Mouse (Mus musculus) layer of hippocampus, postnatal 10 days (tissue): Measurements from ENCODE around the gene Ssh3. TPM values are rescaled to one million over a fixed set of nuclear protein-coding genes. Genes with fewer than 3 reads are reported as not detected.

ENCODE experiments used
- DNase-seq, 2 experiments: peaks; one replicate each; pipeline ENCODE4 v3.0.0; 2021; ENCODE audit warnings: low spot score in 2 of 2
- microRNA-seq, 2 experiments: library from miRNA; unstranded; fragments of <30 nt; microRNA quantifications; one replicate each; pipeline ENCODE4 v1.2.0; 2021
- total RNA-seq, 2 experiments: library from RNA; stranded (reverse); gene quantifications; 2 replicates each; pipeline ENCODE4 v1.2.3; 2021

The Ssh3 gene
- total RNA-seq, 2 experiments from 2014 or later = 49.0 to 66.1 TPM

- DNase-seq = no peak
Observed at GRCm38 (mm10) chr19:4217855-4218254, 51.1 kb downstream of the Ssh3 start.

DNA sequence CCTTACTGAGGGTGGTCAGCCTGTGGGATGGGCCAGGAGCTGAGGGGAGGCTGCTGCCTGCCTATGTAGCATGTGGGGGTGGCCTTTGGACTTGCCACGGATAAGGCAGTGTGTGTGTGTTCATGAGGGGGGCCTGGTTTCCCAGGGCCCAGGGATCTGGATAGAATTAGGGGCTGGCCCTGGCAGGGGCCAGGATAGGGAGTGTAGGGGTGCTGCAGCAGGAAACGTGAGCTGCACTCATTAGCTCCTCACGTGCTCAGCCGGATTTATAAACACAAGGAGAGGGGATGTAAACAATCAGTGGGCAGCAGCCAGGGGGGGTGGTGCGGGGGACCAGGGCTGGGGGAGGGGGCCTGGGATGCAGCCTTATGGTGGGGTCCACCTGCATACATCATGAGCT lies 51.8 kb downstream of the Ssh3 start:
- DNase-seq = no peak

- DNase-seq = no peak
Observed at GRCm38 (mm10) chr19:4216041-4216685, 52.8 kb downstream of the Ssh3 start.

GRCm38 (mm10) chr19:4215451-4215840 lies 53.5 kb downstream of the Ssh3 start:
- DNase-seq = no peak

DNA sequence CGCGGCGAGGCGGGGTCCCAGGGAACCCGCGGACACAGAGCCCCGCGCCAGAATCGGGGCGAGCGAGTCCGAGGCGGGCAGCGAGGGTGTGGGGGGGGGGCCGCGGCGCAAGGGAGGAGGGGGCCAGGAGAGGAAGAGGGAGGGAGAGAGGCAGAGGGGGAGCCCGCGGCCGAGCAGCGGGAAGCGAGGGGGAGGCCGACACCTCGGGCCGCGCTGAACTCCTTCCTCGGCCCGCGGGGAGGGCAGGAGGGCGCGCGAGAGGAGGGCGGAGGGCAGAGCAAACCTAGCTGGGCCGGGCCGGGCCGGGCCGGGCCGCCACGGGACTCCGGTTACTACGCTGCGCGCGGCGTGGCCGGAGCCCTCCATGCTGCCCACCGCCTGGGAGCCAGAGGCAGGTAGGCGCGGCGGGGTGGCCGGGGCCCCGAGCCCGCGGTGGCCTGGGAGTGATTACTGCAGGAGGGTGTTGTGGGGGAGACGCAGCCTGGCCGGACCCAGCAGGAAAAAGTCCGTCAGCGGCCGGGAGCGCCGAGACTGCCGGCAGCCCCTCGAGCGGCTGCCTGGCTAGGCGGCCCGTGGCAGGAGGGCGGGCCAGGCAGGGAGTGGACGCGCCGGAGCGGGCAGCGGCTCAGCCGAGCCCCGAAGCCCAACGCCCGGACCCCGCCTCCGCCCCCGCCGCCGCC lies 54.1 kb downstream of the Ssh3 start:
- DNase-seq = no peak

DNA sequence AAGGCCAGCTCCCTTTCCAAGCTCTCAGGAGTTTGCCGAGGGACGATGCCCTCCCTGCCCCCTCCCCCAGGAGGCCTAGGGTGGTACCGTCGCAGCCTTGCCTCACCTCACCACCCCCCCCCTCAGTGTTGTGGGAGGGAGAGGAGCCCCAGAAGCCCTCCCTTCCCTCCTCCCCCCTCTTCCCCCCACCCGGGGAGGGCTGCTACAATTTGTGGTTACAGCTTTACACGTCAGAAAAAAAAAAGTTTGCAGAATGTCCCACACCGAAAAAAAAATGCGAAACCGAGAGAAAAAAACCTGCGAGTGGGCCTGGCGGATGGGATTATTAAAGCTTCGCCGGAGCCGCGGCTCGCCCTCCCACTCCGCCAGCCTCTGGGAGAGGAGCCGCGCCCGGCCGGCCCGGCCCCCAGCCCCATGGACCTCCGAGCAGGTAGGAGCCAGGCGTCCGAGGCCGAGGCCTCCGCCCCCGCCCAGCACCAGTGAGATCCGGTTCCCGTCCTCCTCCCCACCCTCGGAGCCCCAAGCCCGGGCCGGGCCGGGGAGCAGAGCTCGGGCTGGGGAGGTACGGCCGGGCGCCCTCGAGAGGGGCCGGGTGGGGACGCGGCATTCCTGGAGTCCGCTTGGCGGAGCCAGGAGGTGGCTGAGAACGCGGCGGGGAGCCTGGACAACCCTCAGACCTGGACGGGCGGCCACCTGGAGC lies 54.8 kb downstream of the Ssh3 start, which contains the start of the genes Clcf1 and AC109138.7:
TSS of gene Clcf1 (plus strand) at position 168 of the 700 bp plus-strand sequence.
TSS of gene AC109138.7 (plus strand) at position 287 of the 700 bp plus-strand sequence.
- DNase-seq = no peak

DNA sequence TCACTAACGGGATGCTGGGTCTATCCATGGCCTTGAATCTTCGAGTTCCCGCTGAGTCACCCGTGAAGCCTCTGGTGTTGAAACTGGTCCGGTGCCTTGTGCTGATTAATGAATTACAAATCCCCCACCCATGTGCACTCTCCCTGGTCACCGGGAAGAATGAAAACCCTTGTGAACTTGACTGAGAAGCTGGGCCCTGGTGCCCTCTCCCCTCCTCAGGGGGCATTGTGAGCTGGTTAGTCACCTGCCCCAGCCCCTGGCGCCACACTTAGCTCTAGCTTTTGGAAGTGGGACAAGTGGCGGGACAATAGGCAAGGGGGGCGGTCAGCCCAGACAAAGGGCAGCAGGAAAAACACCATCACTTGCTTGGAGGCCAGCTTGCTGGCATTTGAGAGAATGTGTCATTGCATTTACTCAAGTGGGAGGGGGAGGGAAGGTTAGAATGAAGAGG lies 55.4 kb downstream of the Ssh3 start:
- no peak for DNase-seq

- no peak for DNase-seq
Observed at GRCm38 (mm10) chr19:4211891-4212588, 56.9 kb downstream of the Ssh3 start.

Small RNAs within 50 kb of the gene (microRNA-seq; reads per million reads assigned to microRNA genes)
- gene Gm26115 (0 reads per million in 2 experiments), gene Mir6985 (2.5 to 5.9 reads per million in 2 experiments)

Other genes starting within 250 kb of the Ssh3 start
- 100 to 1,000 TPM; 263 to 285 TPM for gene Gstp1, start 231.2 kb downstream of the Ssh3 start, total RNA-seq
- gene Gstp2, start 223.2 kb downstream of the Ssh3 start, total RNA-seq = 10 to 100 TPM; 18.5 to 23.6 TPM
- not detected for gene Gstp3, start 209.6 kb downstream of the Ssh3 start, total RNA-seq
- gene Cabp2, start 187.6 kb downstream of the Ssh3 start, total RNA-seq = not detected
- 10 to 100 TPM; 21.5 to 23.6 TPM for gene Cdk2ap2, start 172.0 kb downstream of the Ssh3 start, total RNA-seq
- 100 to 1,000 TPM; 178 to 201 TPM for gene Pitpnm1, start 169.2 kb downstream of the Ssh3 start, total RNA-seq
- 10 to 100 TPM; 74.6 to 76.5 TPM for gene Aip, start 143.3 kb downstream of the Ssh3 start, total RNA-seq
- not detected for gene Gpr152, start 129.4 kb downstream of the Ssh3 start, total RNA-seq
- under 1 TPM in 1 of 2 experiments, not detected in 1; 0.30 TPM for gene Cabp4, start 125.1 kb downstream of the Ssh3 start, total RNA-seq
- gene Coro1b, start 120.6 kb downstream of the Ssh3 start, total RNA-seq = 10 to 100 TPM; 82.0 to 88.5 TPM
- 1 to 10 TPM; 1.3 to 2.5 TPM for gene Ptprcap, start 115.6 kb downstream of the Ssh3 start, total RNA-seq
- 10 to 100 TPM; 31.6 to 39.9 TPM for gene Rps6kb2, start 105.8 kb downstream of the Ssh3 start, total RNA-seq
- gene Carns1, start 93.7 kb downstream of the Ssh3 start, total RNA-seq = 1 to 10 TPM; 3.0 to 3.6 TPM
- gene Tbc1d10c, start 77.9 kb downstream of the Ssh3 start, total RNA-seq = 1 to 10 TPM; 1.6 to 2.1 TPM
- gene Ppp1ca, start 77.1 kb downstream of the Ssh3 start, total RNA-seq = 100 to 1,000 TPM; 295 to 307 TPM
- gene Rad9a, start 67.5 kb downstream of the Ssh3 start, total RNA-seq = 1 to 10 TPM; 8.0 to 8.9 TPM
- gene Clcf1, start 54.9 kb downstream of the Ssh3 start, total RNA-seq = under 1 TPM; 0.36 to 0.75 TPM
- gene AC109138.7, start 54.8 kb downstream of the Ssh3 start, total RNA-seq = not detected
- 10 to 100 TPM; 14.4 to 15.8 TPM for gene Pold4, start 37.3 kb downstream of the Ssh3 start, total RNA-seq
- 10 to 100 TPM; 76.3 to 89.4 TPM for gene Ankrd13d, start 14.0 kb upstream of the Ssh3 start, total RNA-seq
- gene Grk2, start 37.0 kb upstream of the Ssh3 start, total RNA-seq = 100 to 1,000 TPM; 141 to 147 TPM
- gene Kdm2a, start 129.1 kb upstream of the Ssh3 start, total RNA-seq = 10 to 100 TPM; 70.1 to 71.5 TPM
- gene Rhod, start 170.3 kb upstream of the Ssh3 start, total RNA-seq = 1 to 10 TPM; 2.2 to 2.3 TPM
- 10 to 100 TPM; 21.4 to 21.5 TPM for gene Syt12, start 208.3 kb upstream of the Ssh3 start, total RNA-seq
- not detected for gene 2010003K11Rik, start 229.4 kb upstream of the Ssh3 start, total RNA-seq
- 10 to 100 TPM; 39.4 to 47.9 TPM for gene Pcx, start 241.3 kb upstream of the Ssh3 start, total RNA-seq